Mouse (Mus musculus): ENCODE measurements at regions not wholly inside any gene's neighbourhood (a gene's known extent, or its start where the extent isn't known, plus 50 kb on each side); places are given as distances from the start of the nearest gene placed in this dataset.

- TF ChIP-seq CTCF (IDR thresholded peaks at IDR 0.05; ENCODE audit: extremely low read depth, insufficient read depth, low read length) (no peak), POLR2A (IDR thresholded peaks at IDR 0.05; ENCODE audit: extremely low read depth, insufficient read depth, low read length) (no peak)
Measured at GRCm38 (mm10) chr19:35826074-35826473, 231.2 kb downstream of the Htr7 start.

Measured in cortical plate, adult 2 months (tissue).